Mouse (Mus musculus) kidney, embryonic 14.5 days (tissue): ENCODE measurements around the gene Lhx4. TPM values are rescaled to one million over a fixed set of nuclear protein-coding genes. Genes with fewer than 3 reads are reported as not detected.

Source experiments
- ATAC-seq: fragments of 200-750 bp; cut with Nextera tagmentation; 2 replicates; pipeline ENCODE4 v1.8.0; 2017; ENCODE audit warnings: moderate number of reproducible peaks, mild to moderate bottlenecking, moderate TSS enrichment, moderate library complexity; ENCODE audit not compliant: low FRiP score, low TSS enrichment
- H3K27ac ChIP-seq: fragments of 300-500 bp; sonication (generic); 2 replicates; pipeline ENCODE4 v1.5.1; 2014; ENCODE audit warnings: low read depth, mild to moderate bottlenecking, low read length, moderate library complexity, mixed read lengths
- H3K27me3 ChIP-seq: fragments of 300-500 bp; sonication (generic); 2 replicates; pipeline ENCODE4 v1.6.1; 2014; ENCODE audit warnings: mild to moderate bottlenecking, low read length; ENCODE audit not compliant: control insufficient read depth, insufficient read depth
- H3K36me3 ChIP-seq: fragments of 300-500 bp; sonication (generic); 2 replicates; pipeline ENCODE4 v1.6.1; 2014; ENCODE audit warnings: low read length, mixed read lengths; ENCODE audit not compliant: control insufficient read depth, insufficient read depth
- H3K4me1 ChIP-seq: fragments of 300-500 bp; sonication (generic); 2 replicates; pipeline ENCODE4 v1.6.1; 2014; ENCODE audit warnings: low read length, mixed read lengths; ENCODE audit not compliant: control insufficient read depth, insufficient read depth
- H3K4me2 ChIP-seq: fragments of 300-500 bp; sonication (generic); replicated peaks from 2 replicates; pipeline ENCODE4 v1.6.1; 2014; ENCODE audit warnings: low read depth, mild to moderate bottlenecking, low read length
- H3K4me3 ChIP-seq: fragments of 300-500 bp; sonication (generic); 2 replicates; pipeline ENCODE4 v1.5.1; 2014; ENCODE audit warnings: mild to moderate bottlenecking, low read length
- H3K9ac ChIP-seq: fragments of 300-500 bp; sonication (generic); 2 replicates; pipeline ENCODE4 v1.6.1; 2014; ENCODE audit warnings: low read depth, mild to moderate bottlenecking, low read length, moderate library complexity
- H3K9me3 ChIP-seq: fragments of 300-500 bp; sonication (generic); 2 replicates; pipeline ENCODE4 v1.6.1; 2016; ENCODE audit warnings: low read length; ENCODE audit not compliant: control insufficient read depth
- WGBS: fragments of 180-500 bp; shearing (Covaris S2); extraction: QIAGEN DNeasy Blood & Tissue Kit; methylation state at CpG from one replicate; pipeline ENCODE4 v1.1.7; 2014; 5-methylcytosine and 5-hydroxymethylcytosine counted together
- polyA plus RNA-seq: library from polyadenylated mRNA; unstranded; fragments of >200 nt; fragmentation: Nextera tagmentation; extraction: Ambion mirVana; gene quantifications from 2 replicates; pipeline ENCODE4 v1.2.1, GENCODE M21; 2014

The Lhx4 gene
- polyA plus RNA-seq, 1 experiment from 2014 or later = 0.08 TPM

DNA sequence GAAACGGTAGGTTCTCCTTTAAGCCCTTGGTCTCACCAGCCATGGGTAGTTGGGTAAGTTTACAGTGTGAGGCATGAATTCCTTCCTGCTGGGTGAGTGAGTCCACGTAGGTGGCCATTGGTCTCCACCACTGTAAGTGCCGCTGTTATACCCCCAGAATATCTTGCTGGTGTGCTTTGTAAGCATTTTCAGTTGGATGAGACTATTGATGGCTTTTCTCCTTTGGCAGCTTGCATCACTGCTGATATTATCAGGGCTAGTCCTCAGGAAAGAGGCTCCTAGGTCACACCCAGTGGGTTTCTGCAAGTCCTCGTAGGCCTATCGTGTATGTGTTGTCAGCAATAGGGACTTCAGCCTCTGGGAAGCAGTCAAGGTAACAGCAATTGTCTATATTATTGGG, 87.5 kb downstream of the Lhx4 start:
- no peak overlapping the region for H3K27ac ChIP-seq
- no peaks in the 10 kb centered on the region for H3K36me3 ChIP-seq
- no peak for ATAC-seq
- WGBS = 85% methylated on average over 5 of the region's 5 CpGs
- H3K4me1 ChIP-seq = no peaks in the 10 kb centered on the region
- H3K4me3 ChIP-seq = no peak overlapping the region
- H3K9ac ChIP-seq = no peak overlapping the region
- no peaks in the 10 kb centered on the region for H3K9me3 ChIP-seq
- no peak overlapping the region for H3K4me2 ChIP-seq
- H3K27me3 ChIP-seq = no peaks in the 10 kb centered on the region

DNA sequence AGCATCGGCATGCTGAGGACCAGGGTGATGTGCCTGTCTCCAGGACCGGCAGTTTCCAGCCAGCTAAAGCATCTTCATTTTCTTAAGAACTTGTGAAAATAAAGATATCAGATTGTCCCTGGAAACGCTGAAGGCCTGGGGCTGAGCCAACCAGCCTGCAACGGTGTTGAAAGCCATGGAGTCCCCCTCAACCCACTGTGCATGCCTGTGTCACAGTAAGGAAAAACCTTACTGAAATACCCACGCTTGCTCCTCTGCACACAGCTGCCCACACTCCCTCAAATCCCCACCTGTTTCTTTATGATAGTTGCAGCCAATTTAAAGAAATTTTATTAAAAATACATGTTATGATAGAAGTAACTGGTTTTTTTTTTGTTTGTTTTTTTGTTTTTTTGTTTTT, 95.2 kb downstream of the Lhx4 start:
- H3K9ac ChIP-seq = no peak overlapping the region
- H3K4me2 ChIP-seq = no peak overlapping the region
- no peak overlapping the region for H3K27ac ChIP-seq
- no peaks in the 10 kb centered on the region for H3K4me1 ChIP-seq
- no peaks in the 10 kb centered on the region for H3K9me3 ChIP-seq
- WGBS = 87% methylated on average over 5 of the region's 5 CpGs
- H3K27me3 ChIP-seq = no peaks in the 10 kb centered on the region
- H3K36me3 ChIP-seq = no peaks in the 10 kb centered on the region
- no peak for ATAC-seq
- no peak overlapping the region for H3K4me3 ChIP-seq

GRCm38 (mm10) chr1:155654961-155655360, 96.5 kb downstream of the Lhx4 start:
- no peaks in the 10 kb centered on the region for H3K9me3 ChIP-seq
- H3K27ac ChIP-seq = no peak overlapping the region
- WGBS = 46% methylated on average over 3 of the region's 3 CpGs
- no peak overlapping the region for H3K4me3 ChIP-seq
- H3K36me3 ChIP-seq = no peaks in the 10 kb centered on the region
- ATAC-seq = no peak
- no peaks in the 10 kb centered on the region for H3K4me1 ChIP-seq
- no peak overlapping the region for H3K4me2 ChIP-seq
- H3K9ac ChIP-seq = no peak overlapping the region
- no peaks in the 10 kb centered on the region for H3K27me3 ChIP-seq

DNA sequence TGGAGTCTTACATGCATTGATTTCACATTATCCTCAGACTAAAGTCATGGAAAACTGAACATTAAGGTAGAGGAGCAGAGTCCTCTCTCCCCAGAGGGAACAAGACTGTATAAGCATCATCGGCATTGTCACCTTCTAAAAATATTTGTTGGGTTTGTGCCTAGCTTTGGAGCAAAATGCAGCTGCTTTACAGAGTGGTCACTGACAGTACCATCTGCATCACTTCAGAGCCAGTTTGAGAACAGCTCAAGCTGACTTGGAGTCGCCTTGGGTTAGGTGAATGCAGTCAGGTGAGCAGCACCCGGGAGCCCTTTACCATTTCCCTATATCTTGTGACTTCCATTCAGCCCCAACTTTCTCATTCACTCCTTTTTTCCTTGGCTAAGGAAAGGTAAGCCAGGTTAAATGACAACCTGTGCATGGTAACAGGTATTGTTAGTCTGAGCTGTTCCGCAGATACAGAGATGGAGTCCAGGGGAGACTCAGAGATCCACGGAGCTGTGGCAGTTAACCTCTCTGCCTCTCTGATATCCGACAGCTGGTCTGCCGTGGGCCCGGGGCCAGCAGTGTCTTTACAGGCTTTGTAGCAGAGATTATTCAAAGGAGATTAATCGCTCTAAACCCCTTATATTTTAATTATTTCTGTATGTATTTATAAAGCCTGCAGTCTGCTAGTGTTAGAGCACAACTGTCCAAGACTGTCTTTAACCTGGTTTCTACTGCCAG, 101.2 kb downstream of the Lhx4 start:
- Histone ChIP-seq H3K36me3 (no peaks in the 10 kb centered on the region), H3K4me2 (no peak overlapping the region), H3K27me3 (no peaks in the 10 kb centered on the region), H3K9ac (no peak overlapping the region), H3K27ac (no peak overlapping the region), H3K9me3 (no peaks in the 10 kb centered on the region), H3K4me3 (no peak overlapping the region), H3K4me1 (no peaks in the 10 kb centered on the region)
- ATAC-seq = no peak
- 67% methylated on average over 9 of the region's 9 CpGs for WGBS

Other genes with a start within 250 kb of the Lhx4 start
- gene Acbd6, start 193.6 kb downstream of the Lhx4 start, polyA plus RNA-seq = 80.7 and 87.0 TPM in 2 replicates
- 11.0 and 13.5 TPM in 2 replicates for gene Qsox1, start 61.2 kb upstream of the Lhx4 start, polyA plus RNA-seq
- 9.2 and 16.3 TPM in 2 replicates for gene Cep350, start 221.6 kb upstream of the Lhx4 start, polyA plus RNA-seq